Mouse (Mus musculus) activated CD4-positive, CD25-positive, alpha-beta regulatory T cell, adult 9 weeks (primary cell): ENCODE data around the gene Ube2a. TPM values are rescaled to one million over a fixed set of nuclear protein-coding genes. Genes with fewer than 3 reads are reported as not detected.

Source experiments
- polyA plus RNA-seq: library from polyadenylated mRNA; unstranded; fragments of 100-300 nt; shearing (Covaris generic); gene quantifications from one replicate; pipeline ENCODE4 v1.2.1, GENCODE M21; 2017

The Ube2a gene
- polyA plus RNA-seq, result 128 TPM

DNA sequence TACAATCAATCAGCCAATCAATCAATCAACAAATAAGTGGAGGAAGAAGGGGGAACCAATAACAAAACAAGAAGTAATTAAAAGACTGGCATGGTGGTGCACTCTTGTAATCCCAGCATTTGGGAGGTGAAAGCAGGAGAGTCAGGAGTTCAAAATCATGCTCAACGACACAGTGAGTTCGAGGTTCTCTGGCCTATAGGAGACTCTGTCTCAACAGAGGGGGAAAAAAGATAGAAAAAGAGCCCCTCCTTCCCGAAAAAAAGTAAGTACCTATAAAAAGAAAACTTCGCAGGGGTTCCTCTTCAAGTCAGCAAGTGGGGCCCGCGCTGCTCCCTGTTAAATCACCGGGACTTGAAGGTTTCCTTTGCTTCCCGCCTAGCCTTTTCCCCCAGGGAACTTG lies at the start of gene Ube2a, which contains the start of gene C330007P06Rik:
Ube2a (plus strand) TSS at position 136 of the 400 bp plus-strand sequence.
C330007P06Rik (minus strand) TSS at position 347 of the 400 bp plus-strand sequence.

DNA sequence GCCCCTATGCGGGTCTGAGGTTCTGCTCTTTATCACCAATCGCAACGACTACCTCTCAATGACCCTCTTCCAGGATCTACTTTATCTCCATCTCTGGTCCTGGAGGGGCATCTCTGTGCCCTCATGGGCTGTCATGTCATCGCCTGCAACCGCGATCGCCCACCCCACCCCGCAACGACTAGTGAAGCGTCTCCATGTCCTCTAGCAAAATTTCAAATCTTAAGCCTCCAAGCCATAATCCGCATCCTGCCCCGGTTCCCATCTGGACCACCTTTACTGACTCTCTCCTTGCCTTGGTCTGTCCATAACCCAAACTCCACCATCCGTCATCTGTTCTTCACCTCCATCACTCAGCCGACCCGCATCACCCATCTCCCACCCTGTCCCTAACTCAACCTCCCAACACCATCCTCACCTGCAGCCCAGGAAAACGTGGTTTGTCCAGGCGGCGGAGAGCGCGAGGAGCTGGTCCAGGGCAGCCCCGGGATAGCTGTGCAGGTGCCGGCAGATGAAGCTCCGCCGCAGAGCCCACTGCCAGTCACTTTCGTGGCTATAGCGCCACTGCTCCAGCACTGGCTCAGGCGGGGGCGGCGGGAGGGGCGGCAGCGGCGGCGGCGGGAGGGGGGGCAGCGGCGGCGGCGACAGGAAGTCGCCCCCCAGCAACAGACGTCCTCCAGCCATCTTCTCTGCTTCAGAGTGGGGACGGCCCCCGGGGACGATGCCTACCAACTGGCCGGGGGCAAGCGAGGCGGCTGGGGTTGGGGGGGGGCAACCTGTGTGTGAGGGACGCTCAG lies 28.8 kb downstream of the Ube2a start, which contains the start of gene Nkrf:
Nkrf (minus strand) TSS at position 579 of the 794 bp plus-strand sequence.

Other genes starting within 250 kb of the Ube2a start
- 1.2 TPM for gene Akap17b, start 228.5 kb upstream of the Ube2a start, polyA plus RNA-seq
- 0.77 TPM for gene Slc25a43, start 130.2 kb upstream of the Ube2a start, polyA plus RNA-seq
- 771 TPM for gene Slc25a5, start 78.2 kb upstream of the Ube2a start, polyA plus RNA-seq
- 26.2 TPM for gene C330007P06Rik, start 211 bp downstream of the Ube2a start, polyA plus RNA-seq
- 1.5 TPM for gene Nkrf, start 29.0 kb downstream of the Ube2a start, polyA plus RNA-seq
- 163 TPM for gene Sept6, start 117.9 kb downstream of the Ube2a start, polyA plus RNA-seq
- gene Sowahd, start 174.9 kb downstream of the Ube2a start, polyA plus RNA-seq, result not detected
- 621 TPM for gene Rpl39, start 211.5 kb downstream of the Ube2a start, polyA plus RNA-seq
- 26.0 TPM for gene Upf3b, start 236.4 kb downstream of the Ube2a start, polyA plus RNA-seq